Mouse (Mus musculus) testis, adult 2 months (tissue): Measurements from ENCODE around the gene Large1. TPM values are rescaled to one million over a fixed set of nuclear protein-coding genes. Genes with fewer than 3 reads are reported as not detected.

Source experiments
- H3K27ac ChIP-seq: fragments of 200-500 bp; 2 replicates; pipeline ENCODE4 v1.5.1; 2012; ENCODE audit warnings: low read depth, low read length; ENCODE audit not compliant: control insufficient read depth, insufficient read depth
- H3K27me3 ChIP-seq: fragments of 200-500 bp; 2 replicates; pipeline ENCODE4 v1.6.1; 2012; ENCODE audit warnings: mild to moderate bottlenecking, low read length, moderate library complexity; ENCODE audit not compliant: control insufficient read depth, insufficient read depth
- H3K36me3 ChIP-seq: fragments of 200-500 bp; 2 replicates; pipeline ENCODE4 v1.6.1; 2012; ENCODE audit warnings: mild to moderate bottlenecking, low read length; ENCODE audit not compliant: control insufficient read depth, insufficient read depth
- H3K4me1 ChIP-seq: fragments of 200-500 bp; 2 replicates; pipeline ENCODE4 v1.6.1; 2012; ENCODE audit warnings: low read length; ENCODE audit not compliant: control insufficient read depth, insufficient read depth
- H3K4me3 ChIP-seq: fragments of 200-500 bp; 2 replicates; pipeline ENCODE4 v1.5.1; 2012; ENCODE audit warnings: low read depth, mild to moderate bottlenecking, low read length, moderate library complexity, mixed read lengths; ENCODE audit not compliant: control insufficient read depth
- CTCF ChIP-seq: fragments of 200-500 bp; IDR thresholded peaks from 2 replicates; pipeline ENCODE4 v1.5.1; 2012; ENCODE audit warnings: low read depth, mild to moderate bottlenecking, inconsistent platforms, low read length, moderate library complexity; ENCODE audit not compliant: control insufficient read depth, insufficient read depth, insufficient replicate concordance
- POLR2A ChIP-seq: fragments of 200-500 bp; IDR thresholded peaks from 2 replicates; pipeline ENCODE4 v1.6.1; 2012; ENCODE audit warnings: low read depth, mild to moderate bottlenecking, inconsistent platforms, low read length, moderate library complexity; ENCODE audit not compliant: control insufficient read depth
- polyA plus RNA-seq: library from polyadenylated mRNA; depleted of rRNA; stranded (reverse); fragments of >200 nt; gene quantifications from 2 replicates; pipeline ENCODE4 v1.2.3, GENCODE M21; 2012

Gene Large1
- polyA plus RNA-seq, 1 experiment, result 2.0 TPM

- Histone ChIP-seq H3K27me3 (no peaks in the 10 kb centered on the region), H3K4me3 (no peak overlapping the region), H3K4me1 (no peaks in the 10 kb centered on the region), H3K27ac (no peak overlapping the region), H3K36me3 (no peaks in the 10 kb centered on the region)
- TF ChIP-seq POLR2A, result no peak
- TF ChIP-seq CTCF, result no peak
Measured at GRCm38 (mm10) chr8:73197714-73198113, 155.6 kb downstream of the Large1 start.

GRCm38 (mm10) chr8:73188684-73189083 is 164.7 kb downstream of the Large1 start:
- H3K27ac ChIP-seq, result no peak overlapping the region
- no peak for TF ChIP-seq POLR2A
- TF ChIP-seq CTCF, result no peak
- H3K36me3 ChIP-seq, result no peaks in the 10 kb centered on the region
- H3K4me1 ChIP-seq, result no peaks in the 10 kb centered on the region
- H3K27me3 ChIP-seq, result no peaks in the 10 kb centered on the region
- no peak overlapping the region for H3K4me3 ChIP-seq

GRCm38 (mm10) chr8:73187381-73187780 is 166.0 kb downstream of the Large1 start:
- TF ChIP-seq CTCF (no peak), POLR2A (no peak)
- H3K36me3 ChIP-seq, result no peaks in the 10 kb centered on the region
- H3K4me1 ChIP-seq, result no peaks in the 10 kb centered on the region
- H3K27me3 ChIP-seq, result no peaks in the 10 kb centered on the region
- H3K4me3 ChIP-seq, result no peak overlapping the region
- H3K27ac ChIP-seq, result no peak overlapping the region

- Histone ChIP-seq H3K4me3 (no peak overlapping the region), H3K36me3 (no peaks in the 10 kb centered on the region), H3K27ac (no peak overlapping the region), H3K27me3 (no peaks in the 10 kb centered on the region), H3K4me1 (no peaks in the 10 kb centered on the region)
- TF ChIP-seq CTCF, result no peak
- no peak for TF ChIP-seq POLR2A
Measured at GRCm38 (mm10) chr8:73178434-73178833, 174.9 kb downstream of the Large1 start.

GRCm38 (mm10) chr8:73172661-73173060 is 180.7 kb downstream of the Large1 start:
- TF ChIP-seq POLR2A, result no peak
- TF ChIP-seq CTCF, result no peak

GRCm38 (mm10) chr8:73161994-73162393 is 191.3 kb downstream of the Large1 start:
- H3K36me3 ChIP-seq, result no peaks in the 10 kb centered on the region
- no peak overlapping the region for H3K27ac ChIP-seq
- no peaks in the 10 kb centered on the region for H3K27me3 ChIP-seq
- H3K4me1 ChIP-seq, result no peaks in the 10 kb centered on the region
- TF ChIP-seq POLR2A (no peak), CTCF (no peak)
- no peak overlapping the region for H3K4me3 ChIP-seq

More at GRCm38 (mm10) chr8:73172661-73173060, 180.7 kb downstream of the Large1 start:
- Histone ChIP-seq H3K36me3 (no peaks in the 10 kb centered on the region), H3K27me3 (no peaks in the 10 kb centered on the region), H3K4me3 (no peak overlapping the region), H3K4me1 (no peaks in the 10 kb centered on the region), H3K27ac (no peak overlapping the region)

- Histone ChIP-seq H3K27ac (no peak overlapping the region), H3K4me3 (no peak overlapping the region), H3K36me3 (no peaks in the 10 kb centered on the region), H3K4me1 (no peaks in the 10 kb centered on the region), H3K27me3 (no peaks in the 10 kb centered on the region)
- no peak for TF ChIP-seq CTCF
- no peak for TF ChIP-seq POLR2A
Measured at GRCm38 (mm10) chr8:73161564-73161963, 191.8 kb downstream of the Large1 start.

- no peak for TF ChIP-seq POLR2A
- TF ChIP-seq CTCF, result no peak
- Histone ChIP-seq H3K27ac (no peak overlapping the region), H3K27me3 (no peaks in the 10 kb centered on the region), H3K4me3 (no peak overlapping the region), H3K36me3 (no peaks in the 10 kb centered on the region), H3K4me1 (no peaks in the 10 kb centered on the region)
Measured at GRCm38 (mm10) chr8:73160945-73161344, 192.4 kb downstream of the Large1 start.
